Mouse (Mus musculus): ENCODE data around the gene Ulk4.

- no peak for TF ChIP-seq CTCF (IDR thresholded peaks at IDR 0.05; ENCODE audit: low read depth)
- no peak for TF ChIP-seq EP300 (IDR thresholded peaks at IDR 0.05; ENCODE audit: low read depth)
Observed at GRCm38 (mm10) chr9:121271149-121271548, 5.8 kb downstream of the Ulk4 start.
